Mouse (Mus musculus): Measurements from ENCODE around the gene Gm5431. TPM values are rescaled to one million over a fixed set of nuclear protein-coding genes. Genes with fewer than 3 reads are reported as not detected.
A peak's percentile ranks its signal among the peaks of the same experiment; 100 is the strongest.

The Gm5431 gene
- total RNA-seq, 1 experiment from 2014 or later = 0.84 TPM

DNA sequence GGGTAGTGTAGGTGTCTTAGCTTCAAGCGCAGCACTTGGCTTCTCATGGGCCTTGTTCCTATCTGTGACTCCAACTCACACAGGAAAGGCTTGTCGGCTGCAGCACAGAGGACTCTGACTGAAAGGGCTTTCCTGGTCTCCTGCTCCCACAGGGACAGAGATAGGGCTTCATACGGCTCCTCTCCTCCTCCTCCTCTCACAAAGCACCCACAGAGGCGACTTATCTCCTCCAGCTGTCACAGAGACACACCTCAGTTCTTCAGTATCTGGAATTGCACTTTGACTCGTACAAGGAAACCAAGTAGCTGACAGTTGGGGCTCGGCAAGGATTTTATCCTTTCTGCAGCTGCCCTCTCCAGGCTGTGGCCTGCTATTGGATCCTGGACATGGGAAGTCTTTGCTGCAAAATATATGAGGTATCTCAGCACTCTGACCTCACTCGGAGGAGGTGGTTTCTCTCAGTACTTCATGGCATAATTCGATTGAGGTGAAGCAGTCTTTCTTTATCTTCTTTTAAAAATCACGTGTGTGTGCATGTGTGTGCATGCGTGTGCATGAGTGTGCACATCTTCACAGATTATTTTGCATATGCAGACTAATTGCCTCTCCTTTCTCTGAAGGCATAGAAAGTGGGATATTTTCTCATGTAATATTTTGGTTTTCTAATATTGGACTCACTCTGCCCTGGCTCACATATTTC, 28.3 kb downstream of the Gm5431 start:
- ATAC-seq (replicated peaks in 1 of 2; ENCODE audit: insufficient read depth in 1 of 2, low FRiP score in 2 of 2, low TSS enrichment in 1 of 2, low read depth in 1 of 2, poor library complexity in 2 of 2, severe bottlenecking in 2 of 2) = no peak

DNA sequence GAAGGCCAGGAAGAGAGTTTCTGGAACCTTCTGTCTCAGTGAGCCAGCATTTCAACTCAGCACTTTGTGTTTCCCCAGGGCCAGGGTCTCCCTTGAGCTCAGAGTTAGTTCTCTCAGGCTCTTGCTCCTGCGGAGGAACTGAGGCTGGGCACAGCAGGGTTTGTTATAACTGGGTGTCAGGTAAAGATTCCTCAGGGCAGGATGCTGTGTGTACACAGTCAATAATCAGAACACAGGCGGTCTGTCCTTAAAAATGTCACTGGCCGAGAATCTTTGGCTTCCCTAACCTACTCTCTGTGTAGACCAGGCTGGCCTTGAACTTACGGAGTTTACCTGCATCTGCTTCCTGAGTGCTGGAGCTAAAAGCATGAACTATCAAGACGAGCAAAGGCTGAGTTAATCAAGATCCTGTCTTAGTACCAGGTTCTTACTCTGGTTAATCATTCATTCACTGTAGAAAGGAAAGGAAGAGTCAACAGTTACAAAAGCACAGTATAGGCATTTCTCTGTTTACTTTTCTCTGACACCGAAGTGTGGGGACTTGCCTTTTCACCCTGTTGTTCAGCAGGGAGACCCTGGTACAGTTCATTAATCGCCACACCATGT, 29.2 kb downstream of the Gm5431 start:
- no peak for ATAC-seq (replicated peaks in 1 of 2; ENCODE audit: insufficient read depth in 1 of 2, low FRiP score in 2 of 2, low TSS enrichment in 1 of 2, low read depth in 1 of 2, poor library complexity in 2 of 2, severe bottlenecking in 2 of 2)

DNA sequence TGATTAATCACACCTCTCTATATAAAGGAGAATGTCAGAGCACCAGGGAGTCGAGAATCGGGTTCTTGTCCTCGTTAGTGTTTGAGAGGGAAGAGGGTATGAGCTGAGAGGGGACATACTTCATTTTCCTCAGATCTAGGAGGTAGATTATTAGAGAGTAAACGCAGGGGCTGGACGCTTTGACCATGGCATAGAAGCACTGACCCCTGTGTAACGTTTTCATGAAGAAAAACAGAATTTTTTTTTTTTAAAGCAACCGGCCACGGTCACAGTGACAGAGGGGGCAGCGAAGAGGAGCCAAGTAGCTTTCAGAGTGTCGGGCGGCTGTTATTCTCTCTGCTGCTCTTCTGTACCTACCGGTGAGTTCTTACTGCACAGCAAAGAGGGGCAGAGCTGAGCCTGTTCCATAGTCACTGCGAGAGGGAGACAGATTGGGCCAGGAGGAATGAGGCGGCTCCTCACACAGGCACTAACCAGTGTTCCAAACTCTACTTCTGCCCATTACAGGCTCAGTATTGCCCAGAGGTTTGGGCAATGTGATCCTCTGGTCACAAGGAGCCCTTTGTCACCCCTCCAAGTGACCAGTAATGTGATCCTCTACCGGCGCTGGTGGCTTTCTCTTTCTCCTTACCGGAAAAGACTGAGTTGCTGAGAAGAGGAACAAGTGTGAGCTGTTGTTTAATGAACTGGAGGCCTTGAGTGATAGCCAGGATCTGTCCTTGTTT, 30.0 kb downstream of the Gm5431 start:
- ATAC-seq (replicated peaks in 1 of 2; ENCODE audit: insufficient read depth in 1 of 2, low FRiP score in 2 of 2, low TSS enrichment in 1 of 2, low read depth in 1 of 2, poor library complexity in 2 of 2, severe bottlenecking in 2 of 2) = peak; percentile 13 to 40

DNA sequence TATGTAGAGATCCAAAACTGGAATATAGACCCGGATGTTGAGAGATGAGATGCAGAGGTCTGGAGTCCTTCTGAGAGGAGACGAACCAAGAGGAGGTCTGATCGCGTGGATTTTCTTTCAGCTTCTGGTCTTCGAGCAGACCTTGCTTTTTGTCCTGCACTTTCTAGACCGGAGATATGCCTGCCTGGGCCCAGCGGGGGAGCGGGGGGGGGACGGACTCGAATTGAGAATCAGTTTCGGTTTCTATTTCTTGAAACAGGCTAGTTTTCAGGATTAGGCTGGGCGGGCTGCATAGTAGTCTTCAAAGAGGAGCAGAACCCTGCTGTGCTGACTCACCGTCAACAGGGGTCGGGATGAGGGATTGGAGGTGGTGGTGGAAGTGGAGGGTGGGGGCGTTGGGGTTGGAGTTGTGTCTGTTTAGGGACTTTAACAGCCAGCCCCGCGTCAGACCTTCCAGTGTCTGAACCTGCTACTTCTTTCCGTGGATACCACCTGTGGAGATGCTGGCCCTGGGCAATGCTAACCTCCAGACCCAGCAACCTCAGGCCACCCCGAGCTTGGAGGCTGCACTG, 30.7 kb downstream of the Gm5431 start, which contains the start of gene Irgm1:
TSS of gene Irgm1 (minus strand) at position 483 of the 572 bp plus-strand sequence.
- ATAC-seq (replicated peaks in 1 of 2; ENCODE audit: insufficient read depth in 1 of 2, low FRiP score in 2 of 2, low TSS enrichment in 1 of 2, low read depth in 1 of 2, poor library complexity in 2 of 2, severe bottlenecking in 2 of 2) = peak; percentile 49 to 51

DNA sequence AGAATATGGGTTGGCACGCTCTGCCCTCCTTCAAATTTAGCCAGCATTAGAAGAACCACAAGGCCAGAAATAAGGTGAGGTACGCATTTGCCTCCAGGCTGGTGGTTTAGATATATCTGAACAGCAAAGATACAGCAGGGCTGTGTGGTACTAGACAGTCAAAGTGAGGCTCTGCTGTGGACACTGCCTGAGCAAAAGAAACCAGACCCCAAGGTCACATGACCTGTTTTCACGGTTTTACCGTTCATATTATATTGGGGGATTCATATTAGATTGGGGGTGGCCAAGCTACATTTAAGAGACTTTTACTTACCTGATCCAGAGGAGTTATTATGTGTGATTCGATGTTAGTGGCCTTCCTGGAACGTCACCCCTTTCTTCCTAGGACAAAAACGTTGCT, 31.2 kb downstream of the Gm5431 start:
- no peak for ATAC-seq (replicated peaks in 1 of 2; ENCODE audit: insufficient read depth in 1 of 2, low FRiP score in 2 of 2, low TSS enrichment in 1 of 2, low read depth in 1 of 2, poor library complexity in 2 of 2, severe bottlenecking in 2 of 2)

DNA sequence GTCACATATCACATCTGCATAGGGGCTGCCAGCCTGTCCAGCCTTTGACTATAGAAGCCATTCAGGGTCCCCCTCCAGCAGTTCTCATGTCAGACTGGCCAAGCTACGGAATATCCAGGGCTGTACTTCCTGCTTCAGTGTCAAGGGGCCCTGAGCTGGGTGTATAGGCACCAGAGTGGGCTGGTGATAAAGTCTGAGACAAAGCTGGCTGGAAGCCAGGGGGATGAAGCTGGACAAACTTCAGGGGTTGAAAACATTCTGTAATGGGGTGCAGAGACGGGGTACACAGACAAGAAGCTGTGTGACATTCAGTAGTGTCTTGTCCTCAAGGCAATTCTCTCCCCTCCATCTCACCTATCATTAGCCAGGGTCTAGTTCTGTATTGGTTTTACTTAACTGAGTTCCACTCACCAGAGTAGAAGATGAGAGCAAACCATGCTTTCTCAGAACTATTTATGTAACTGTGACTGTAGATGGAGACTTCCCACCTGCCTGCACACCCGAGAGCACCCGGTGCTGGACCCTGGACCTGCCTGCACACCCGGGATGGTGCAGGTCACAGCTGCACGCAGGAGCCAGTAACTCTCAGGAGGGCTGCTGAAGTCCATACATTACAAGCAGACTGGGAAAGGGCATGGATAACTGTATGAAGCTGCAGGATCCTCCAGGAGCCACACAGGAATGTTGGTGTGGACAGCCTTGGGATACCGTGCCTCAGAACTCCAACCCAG, 32.5 kb downstream of the Gm5431 start:
- no peak for ATAC-seq (replicated peaks in 1 of 2; ENCODE audit: insufficient read depth in 1 of 2, low FRiP score in 2 of 2, low TSS enrichment in 1 of 2, low read depth in 1 of 2, poor library complexity in 2 of 2, severe bottlenecking in 2 of 2)

DNA sequence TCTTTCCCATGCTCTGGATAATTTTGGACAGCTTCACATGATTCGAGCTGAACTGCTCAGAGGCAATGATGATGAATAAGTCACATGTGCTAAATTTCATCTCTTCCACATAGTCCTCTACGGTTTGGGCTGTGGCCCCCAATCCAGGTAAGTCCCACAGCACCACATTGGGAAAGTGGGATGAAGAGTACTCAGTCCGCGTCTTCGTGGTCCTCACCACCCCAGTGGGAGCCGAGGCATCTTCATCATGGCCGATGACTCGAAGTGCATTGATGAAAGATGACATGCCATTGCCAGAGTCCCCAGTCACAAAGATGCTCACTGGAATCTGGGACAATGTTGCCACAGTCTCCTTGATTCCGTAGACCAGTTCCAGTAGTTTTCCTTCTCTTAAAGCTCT, 35.5 kb downstream of the Gm5431 start:
- no peak for ATAC-seq (replicated peaks in 1 of 2; ENCODE audit: insufficient read depth in 1 of 2, low FRiP score in 2 of 2, low TSS enrichment in 1 of 2, low read depth in 1 of 2, poor library complexity in 2 of 2, severe bottlenecking in 2 of 2)

DNA sequence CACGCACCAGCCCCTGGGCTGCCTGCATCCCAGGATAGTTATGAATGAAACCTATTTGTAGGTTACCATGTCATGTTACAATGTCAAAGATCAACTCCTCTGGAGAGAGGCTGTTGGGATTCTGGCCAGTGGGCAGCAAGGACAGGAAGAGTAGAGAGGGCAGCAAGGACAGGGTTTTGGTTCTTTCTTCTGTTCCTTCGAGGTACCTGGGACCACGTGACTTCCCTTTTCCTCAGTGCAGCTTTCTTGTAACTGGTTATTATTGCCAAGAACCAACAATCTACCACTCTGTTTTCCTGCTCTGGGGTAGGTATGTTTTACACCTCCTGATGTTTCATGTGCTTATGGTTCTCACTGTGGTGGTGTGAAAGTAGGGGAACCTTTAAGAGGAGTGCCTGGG, 38.2 kb downstream of the Gm5431 start:
- 0 out of 4 replicates have a peak, but pooled peaks of 1 of the 2 experiments have one; percentile 18 for ATAC-seq (replicated peaks in 1 of 2; ENCODE audit: insufficient read depth in 1 of 2, low FRiP score in 2 of 2, low TSS enrichment in 1 of 2, low read depth in 1 of 2, poor library complexity in 2 of 2, severe bottlenecking in 2 of 2)

DNA sequence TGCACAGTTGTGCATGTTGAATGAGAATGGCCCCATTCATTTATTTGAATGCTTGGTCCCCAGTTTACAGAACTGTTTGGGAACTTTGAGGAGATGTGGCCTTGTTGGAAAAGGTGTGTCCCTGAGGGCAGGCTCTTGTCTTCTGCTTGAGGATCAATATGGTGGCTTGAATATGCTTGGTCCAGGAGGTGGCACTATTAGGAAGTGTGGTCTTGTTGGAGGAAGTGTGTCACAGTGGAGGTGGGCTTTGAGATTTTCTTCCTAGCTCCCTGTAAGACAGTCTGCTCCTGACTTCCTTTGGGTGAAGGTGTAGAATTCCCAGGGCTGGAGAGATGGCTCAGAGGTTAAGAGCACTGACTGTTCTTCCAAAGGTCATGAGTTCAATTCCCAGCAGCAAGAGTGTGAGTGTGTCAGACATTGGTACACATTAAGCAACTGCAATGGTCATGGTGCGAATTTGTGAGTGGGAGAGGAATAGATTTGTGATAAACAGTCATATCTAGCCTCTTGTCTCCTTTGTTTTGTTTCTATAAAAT, 39.2 kb downstream of the Gm5431 start:
- ATAC-seq (replicated peaks in 1 of 2; ENCODE audit: insufficient read depth in 1 of 2, low FRiP score in 2 of 2, low TSS enrichment in 1 of 2, low read depth in 1 of 2, poor library complexity in 2 of 2, severe bottlenecking in 2 of 2) = no peak

DNA sequence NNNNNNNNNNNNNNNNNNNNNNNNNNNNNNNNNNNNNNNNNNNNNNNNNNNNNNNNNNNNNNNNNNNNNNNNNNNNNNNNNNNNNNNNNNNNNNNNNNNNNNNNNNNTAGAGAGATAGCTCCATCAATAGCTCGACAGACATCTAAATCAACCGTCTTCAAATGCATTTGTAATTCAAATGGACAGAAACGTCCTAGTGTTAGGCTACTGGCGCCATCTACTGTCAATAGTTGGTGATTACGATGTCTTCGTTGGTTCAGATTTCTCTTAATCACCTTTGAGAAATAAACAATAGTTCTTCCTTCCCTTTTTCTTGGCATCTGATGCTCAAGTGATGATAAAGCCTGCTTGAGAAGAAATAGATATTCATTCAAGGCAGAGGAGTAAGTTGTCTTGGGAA, 43.0 kb downstream of the Gm5431 start:
- peak in 1 of 2 experiments; percentile 38; a peak in 1 of 4 replicates for ATAC-seq (replicated peaks in 1 of 2; ENCODE audit: insufficient read depth in 1 of 2, low FRiP score in 2 of 2, low TSS enrichment in 1 of 2, low read depth in 1 of 2, poor library complexity in 2 of 2, severe bottlenecking in 2 of 2)

DNA sequence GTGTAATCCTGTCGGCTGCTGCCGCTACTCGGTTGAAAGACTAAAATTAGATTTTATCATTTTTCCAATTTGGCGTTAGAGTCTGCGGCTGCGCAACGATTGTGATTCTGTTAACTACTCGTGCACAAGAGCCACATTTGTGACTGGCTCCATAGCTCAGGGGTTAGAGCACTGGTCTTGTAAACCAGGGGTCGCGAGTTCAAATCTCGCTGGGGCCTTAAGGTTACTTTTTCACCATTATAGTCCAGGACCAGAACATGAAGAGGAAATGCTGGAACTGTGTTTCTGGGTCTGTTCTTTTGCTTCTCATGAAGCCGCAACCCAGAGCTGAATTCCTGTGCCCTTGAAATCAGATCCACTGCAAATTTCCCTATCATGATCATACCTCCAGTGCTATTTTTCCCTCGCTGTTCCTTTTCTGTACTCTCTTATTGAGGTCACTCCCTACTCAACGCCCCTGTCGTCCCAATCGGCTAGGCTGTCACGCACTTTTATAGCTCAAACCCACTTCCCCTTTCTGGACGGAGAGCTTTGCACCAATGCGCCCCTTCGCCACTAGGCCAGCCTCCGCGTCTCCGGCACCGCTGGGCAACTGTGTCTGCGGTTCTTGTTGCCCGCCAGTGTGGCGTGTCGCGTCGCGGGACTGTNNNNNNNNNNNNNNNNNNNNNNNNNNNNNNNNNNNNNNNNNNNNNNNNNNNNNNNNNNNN, 48.4 kb downstream of the Gm5431 start:
- ATAC-seq (replicated peaks in 1 of 2; ENCODE audit: insufficient read depth in 1 of 2, low FRiP score in 2 of 2, low TSS enrichment in 1 of 2, low read depth in 1 of 2, poor library complexity in 2 of 2, severe bottlenecking in 2 of 2) = peak; percentile 63 to 65

DNA sequence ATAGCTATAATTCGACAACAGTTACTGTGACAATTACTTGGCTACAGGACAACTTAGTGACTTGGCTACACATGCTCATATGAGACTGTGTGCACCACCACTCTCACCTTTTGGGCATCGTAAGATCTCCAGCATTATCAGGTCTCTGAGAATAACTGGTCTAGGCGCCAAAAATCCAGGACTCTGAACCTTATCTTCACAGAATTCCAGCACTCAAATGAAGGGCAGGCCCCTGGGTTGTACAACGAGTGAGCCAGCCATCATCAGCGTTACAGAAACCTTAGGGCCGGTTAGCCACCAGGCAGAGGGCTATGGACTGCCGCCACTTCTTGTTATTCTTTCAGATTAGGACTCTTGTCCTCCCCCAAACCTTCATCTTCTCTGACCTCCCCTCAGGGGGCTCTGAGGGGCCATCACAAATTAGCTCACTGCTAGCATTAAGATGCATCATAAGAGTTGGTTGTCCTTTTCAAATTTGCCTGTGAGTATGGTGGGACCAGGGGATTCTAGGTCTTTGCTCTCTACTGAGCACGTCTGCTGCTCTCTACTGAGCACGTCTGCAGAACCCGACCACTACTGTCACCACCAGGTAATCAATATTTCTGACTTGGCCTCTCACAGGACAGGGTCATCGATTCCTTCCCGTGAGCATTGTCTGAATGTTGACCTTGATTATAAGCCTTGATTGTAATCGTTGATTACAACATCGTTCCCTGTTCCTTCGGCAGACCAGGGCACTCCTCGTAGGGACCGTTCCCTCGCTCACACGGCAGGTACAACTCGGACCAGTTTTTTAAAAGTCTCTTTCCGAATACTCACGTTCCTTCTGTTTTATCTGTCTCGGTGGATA, 49.2 kb downstream of the Gm5431 start:
- ATAC-seq (replicated peaks in 1 of 2; ENCODE audit: insufficient read depth in 1 of 2, low FRiP score in 2 of 2, low TSS enrichment in 1 of 2, low read depth in 1 of 2, poor library complexity in 2 of 2, severe bottlenecking in 2 of 2) = no peak

DNA sequence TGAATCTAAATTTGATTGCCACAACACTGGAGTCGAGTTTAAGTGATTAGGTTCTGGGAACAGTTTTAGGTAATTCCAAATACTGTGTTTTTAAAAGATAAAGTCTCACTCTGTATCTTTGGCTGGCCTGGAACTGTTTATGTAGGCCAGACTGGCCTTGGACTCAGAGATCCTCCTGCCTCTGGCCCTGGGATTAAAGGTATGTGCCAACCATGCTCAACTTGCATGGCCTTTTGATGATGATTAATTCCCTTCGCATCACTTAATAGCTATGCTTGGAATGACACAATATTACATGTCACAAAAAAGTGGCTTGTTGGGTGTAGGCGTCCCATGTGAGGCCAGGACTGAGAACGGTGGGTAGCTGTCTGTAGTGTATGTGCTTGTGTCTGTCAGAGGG, 49.8 kb downstream of the Gm5431 start:
- ATAC-seq (replicated peaks in 1 of 2; ENCODE audit: insufficient read depth in 1 of 2, low FRiP score in 2 of 2, low TSS enrichment in 1 of 2, low read depth in 1 of 2, poor library complexity in 2 of 2, severe bottlenecking in 2 of 2) = no peak

DNA sequence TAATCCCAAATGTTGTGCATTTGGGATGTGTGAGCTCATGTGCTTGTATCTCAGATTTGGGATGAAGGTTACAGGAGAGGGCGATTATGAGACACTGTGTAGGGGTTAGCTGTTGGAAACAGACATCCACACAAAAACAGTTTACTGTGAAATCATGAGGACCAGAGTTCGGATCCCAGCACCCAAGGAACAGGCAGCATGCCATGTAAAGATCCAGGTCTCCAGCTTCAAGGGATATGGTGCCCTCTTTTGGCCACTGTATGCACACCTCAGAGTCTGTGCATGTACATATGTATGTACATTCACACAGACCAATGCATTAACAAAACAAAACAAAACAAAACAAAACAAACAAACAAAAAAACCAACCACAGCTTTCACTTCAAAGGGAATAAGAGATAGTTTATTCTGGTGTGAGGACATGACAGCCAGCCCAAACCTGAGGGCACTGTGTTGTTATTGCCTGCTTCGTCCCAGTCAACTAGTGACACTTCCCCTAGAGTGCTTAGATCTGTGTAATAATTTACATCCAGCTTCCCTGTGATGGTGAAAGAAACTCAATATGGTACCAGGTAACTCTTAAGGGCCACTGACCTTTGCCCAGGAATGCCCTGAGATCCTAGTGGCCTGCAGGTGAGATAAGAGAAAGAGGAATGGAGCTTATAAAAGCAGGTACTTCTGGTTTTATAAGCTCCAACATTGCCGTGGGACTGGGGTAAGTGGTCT, 50.6 kb downstream of the Gm5431 start:
- no peak for ATAC-seq (replicated peaks in 1 of 2; ENCODE audit: insufficient read depth in 1 of 2, low FRiP score in 2 of 2, low TSS enrichment in 1 of 2, low read depth in 1 of 2, poor library complexity in 2 of 2, severe bottlenecking in 2 of 2)

DNA sequence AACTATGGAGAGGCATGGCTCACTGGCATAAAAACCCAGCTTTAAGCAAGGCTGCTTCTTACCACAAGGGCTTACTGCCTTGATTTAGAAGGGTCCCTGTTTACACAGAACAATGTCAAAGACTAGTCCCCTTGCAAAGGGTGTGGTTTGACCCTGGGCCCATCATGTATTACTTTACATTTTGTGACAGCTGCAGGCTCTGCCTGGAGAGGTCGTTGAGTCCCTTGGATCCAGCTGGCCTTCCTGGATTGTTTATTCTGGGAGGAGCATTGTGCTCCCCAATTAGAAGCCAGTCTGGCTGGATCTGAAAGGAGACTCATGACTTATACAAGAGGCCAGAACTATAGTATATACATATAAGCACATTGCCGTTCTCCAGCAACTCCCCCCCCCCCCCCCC, 51.8 kb downstream of the Gm5431 start:
- no peak for ATAC-seq (replicated peaks in 1 of 2; ENCODE audit: insufficient read depth in 1 of 2, low FRiP score in 2 of 2, low TSS enrichment in 1 of 2, low read depth in 1 of 2, poor library complexity in 2 of 2, severe bottlenecking in 2 of 2)
